Mouse (Mus musculus) kidney, postnatal 25 days (tissue): ENCODE measurements around the gene Amh.

Source experiments
- DNase-seq, 2 experiments: peaks; one replicate each; pipeline ENCODE4 v3.0.0; 2021; ENCODE audit warnings: mixed read lengths in 2 of 2

Amh gene

DNA sequence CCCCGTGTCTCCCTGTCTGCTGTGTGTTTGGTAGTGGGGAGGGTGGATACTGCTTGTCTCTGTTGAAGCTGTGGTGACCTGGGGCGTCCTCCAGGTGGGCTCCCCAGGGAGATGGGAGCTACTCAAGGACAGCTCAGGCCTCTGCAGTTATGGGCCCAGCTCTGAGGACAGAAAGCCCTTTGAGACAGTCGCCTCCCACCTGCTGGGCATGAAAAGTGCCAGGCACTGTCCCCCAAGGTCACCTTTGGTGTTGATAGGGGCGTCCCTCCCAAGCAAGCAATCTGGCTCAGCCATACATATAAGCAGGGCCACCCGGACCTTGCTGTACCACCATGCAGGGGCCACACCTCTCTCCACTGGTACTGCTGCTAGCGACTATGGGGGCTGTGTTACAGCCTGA lies at the start of gene Amh:
Gene Amh, plus strand, starts transcription at position 328 of the 400 bp plus-strand sequence.
- no peak for DNase-seq

DNA sequence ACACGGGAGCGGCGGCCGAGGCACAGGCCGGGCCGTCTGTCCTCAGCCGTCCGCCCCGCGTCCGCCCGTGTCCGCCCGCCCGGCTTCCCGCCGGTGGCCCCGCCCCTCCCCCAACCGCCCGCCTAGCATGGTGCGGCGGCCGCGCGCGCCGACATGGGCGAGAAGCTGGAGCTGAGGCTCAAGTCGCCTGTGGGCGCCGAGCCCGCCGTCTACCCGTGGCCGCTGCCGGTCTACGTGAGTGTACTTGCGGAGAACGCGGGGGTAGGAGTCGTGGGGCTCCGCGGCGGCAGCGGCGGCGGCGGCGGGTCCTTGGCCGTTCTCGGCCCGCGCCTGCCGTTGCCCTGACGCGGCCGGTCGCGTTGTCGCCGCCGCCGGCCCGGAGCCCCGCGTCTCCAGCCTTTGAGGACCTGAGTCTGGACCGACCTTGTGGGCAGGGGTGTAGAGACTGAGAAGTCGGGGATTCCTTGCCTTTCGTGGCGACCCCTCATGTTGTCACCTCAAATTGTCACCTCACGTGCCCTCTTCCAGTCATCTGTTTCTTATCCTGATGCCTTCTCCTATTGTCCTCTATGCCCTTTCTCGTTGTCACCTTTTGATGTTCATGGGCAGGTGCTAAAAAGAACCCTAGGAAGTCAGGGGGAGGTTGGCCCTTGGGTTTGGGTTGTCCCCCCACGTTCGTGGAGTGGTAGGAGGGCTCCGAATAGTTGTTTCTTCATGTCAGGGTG lies 49.6 kb upstream of the Amh start:
- DNase-seq, result no peak

DNA sequence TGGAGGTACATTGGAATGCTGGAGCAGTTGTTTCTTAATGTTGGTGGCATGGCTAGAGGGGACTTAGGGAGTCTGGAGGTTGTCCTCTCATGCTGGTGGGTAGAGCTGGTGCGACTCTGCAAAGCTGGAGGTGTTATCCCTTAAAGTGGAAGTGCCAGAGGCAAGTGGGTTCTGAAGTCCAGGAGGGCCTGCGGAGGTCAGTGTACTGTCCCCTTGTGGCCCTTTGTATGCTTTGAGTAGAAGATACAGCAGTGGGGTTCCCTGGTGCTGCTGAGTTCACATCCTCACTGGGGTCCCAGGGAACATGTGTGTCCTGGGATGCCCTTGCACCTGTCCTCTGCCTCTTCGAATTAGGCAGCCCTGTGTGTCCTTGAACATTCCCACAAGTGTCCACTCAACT lies 48.9 kb upstream of the Amh start:
- peak; percentile 15 to 54 for DNase-seq

DNA sequence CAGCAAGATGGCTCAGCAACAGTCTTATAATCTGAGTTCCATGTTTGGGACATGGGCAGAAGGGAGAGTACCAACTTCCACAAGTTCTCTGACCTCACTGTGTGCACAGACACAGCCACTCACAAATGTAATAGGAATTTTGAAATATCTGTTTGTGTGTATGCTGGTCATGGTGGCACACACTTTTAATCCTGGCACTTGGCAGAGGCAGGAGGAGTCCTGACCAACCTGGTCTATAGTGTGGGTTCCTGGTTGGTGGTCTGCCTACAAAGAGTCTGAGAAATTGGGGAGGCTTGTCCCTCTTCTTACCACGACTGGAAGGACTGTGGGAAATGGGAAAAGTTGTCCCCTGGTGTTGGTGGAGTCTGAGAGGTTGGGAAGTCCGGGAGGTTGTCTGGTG lies 48.5 kb upstream of the Amh start:
- no peak for DNase-seq

DNA sequence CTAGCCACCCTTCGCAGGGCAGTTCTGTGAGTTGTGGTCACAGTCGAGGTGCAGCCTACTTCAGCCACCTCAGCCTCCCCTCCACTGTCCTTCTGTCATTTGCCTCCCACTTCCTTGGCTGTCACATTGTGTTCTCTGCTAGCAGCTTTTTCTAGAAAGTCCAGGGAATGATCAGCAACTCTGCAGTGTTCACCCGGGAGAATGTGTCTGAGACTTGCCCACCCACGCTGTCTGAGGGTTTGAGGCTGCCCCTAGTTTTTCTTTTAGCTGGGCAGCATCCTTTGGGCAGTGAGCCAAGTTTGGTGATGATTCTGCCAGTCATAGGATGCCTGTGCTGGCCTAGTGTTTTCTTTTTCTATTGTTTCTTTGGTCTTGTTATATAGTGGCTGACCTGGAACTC lies 48.1 kb upstream of the Amh start:
- no peak for DNase-seq

DNA sequence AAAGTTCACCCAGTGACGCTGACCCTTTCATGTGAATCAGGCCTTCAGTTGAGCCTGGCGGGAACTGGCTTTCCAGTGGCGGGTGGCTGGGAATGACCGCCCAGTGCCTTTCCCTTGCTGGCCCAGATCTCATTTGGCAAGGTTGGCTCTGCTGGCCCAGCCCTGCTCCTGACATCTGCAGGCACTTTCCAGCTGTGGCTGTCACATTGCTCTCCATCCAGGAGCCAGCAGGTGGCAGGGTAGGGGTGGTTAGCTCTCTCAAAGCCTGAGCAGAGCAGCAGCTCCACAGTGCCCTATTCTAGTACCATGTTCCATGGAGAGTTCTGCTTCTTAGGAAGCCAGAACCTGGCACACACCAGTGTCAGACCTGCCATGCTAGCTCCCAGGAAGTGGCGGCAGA lies 47.3 kb upstream of the Amh start:
- peak; percentile 86 to 93 for DNase-seq

DNA sequence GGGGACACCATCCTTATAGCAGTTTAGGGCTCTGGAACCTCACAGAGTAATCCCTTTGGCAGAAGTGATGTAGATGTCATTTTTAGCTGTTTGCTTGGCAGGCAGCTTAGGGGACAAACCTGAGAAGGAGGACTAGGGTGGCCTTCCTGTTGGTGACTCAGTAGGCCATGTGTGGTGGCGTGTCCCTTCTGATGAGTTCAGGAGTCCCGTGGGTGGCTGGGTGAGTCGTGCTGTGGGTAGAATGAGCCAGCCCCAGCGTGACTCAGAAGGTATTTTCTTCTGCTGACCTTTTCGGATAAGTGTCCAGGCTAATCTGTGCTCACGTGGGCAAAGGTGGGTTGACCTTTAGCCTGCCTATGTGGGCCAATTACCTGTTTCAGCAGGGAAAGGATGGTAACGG lies 46.4 kb upstream of the Amh start:
- DNase-seq, result no peak

DNA sequence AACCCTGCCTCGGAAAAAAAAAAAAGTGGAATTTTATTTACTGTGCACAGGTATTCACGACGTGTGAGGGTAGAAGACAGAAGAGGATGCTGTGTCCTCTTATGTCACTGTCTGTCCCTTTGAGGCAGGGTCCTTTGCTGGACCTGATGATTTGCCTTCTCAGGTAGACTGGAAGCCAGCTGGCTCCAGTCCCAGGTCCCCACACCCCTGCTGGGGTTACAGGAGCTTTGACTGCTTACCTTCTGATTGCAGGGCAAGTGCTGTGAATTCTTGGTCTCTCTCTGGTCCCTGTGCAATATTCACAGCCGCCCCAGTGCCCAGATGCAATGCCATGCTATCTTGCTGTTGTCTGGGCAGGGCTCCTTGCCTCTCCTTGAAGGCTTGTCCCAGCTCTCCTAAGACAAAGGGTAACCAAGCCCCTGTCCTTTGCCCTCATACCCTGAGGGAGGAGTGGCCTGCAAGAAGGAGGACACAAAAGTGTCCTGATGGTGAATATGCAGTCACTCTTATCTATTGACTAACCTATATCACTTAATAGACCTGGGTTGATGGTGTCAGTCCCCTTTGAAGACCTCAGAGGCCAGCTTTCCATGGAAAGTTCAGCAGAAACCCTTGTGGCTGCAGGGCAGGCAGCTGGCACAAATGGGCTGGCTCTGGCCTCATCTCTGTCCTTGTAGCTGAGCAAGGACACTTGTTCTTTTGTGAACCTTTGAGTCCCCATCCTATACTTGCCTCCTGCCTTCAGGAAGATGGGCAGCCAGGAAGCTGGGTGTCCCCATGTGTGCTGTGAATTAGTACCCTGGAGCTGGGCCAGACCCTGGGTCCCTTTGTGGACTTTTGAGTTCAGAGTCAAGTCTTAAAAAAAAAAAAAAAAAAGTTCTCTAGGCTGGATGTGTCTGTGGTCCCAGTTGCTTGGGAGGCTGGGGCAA lies 44.2 kb upstream of the Amh start:
- peak; percentile 70 to 72 for DNase-seq

DNA sequence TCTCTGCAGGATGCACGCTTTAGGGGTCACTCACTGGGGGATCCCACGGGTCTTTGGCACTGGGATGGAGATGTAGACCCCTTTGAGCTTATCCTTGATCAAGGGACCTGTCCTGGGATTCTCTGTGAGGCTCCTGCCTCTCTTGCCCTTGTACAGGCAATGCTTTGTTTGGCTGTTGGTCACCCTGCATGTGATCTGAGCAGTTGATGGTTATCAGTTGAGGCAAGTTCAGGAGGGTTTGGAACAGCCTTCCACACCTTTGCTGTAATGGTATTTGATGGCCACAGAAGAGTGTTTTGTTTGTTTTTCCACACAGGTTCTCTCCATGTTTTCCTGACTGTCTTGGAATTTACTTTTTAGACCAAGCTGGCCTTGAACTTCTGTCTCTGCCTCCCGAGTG lies 43.2 kb upstream of the Amh start:
- no peak for DNase-seq

DNA sequence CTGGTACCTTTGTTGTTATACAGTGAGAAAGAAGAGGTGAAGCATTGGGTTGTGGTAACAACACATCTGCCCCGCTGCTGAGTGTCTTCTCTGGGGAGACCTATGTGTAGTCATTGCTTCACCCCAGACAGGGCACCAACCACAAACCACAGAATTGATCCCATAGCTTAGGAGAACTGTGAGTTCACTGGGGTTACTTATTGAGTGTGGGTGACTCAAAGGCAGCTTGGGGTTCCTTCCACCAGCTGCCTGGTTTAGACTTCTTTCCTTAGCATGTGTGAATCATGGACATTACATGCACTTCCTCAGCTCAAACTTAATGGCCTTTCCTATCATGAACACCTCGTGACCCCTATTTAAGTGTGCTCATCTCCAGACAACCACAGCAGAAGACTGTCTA lies 41.5 kb upstream of the Amh start:
- DNase-seq, result no peak

DNA sequence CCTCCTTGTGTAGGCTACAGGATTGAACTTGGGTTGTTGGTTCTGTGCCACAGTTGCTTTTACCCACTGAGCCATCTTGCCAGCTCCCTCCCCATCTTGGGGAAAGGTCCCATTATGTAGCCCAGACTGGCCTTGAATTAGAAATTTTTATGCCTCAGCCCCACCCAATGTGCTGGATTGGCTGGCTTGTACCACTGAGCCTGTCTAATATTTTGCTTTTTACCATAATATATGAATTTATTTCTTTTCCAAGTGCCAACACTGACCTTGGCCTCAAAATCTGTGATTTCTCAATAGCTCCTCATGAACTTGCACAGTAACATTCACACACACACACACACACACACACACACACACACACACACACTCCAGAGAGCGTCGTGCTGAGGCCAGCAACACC lies 39.3 kb upstream of the Amh start:
- DNase-seq, result no peak

DNA sequence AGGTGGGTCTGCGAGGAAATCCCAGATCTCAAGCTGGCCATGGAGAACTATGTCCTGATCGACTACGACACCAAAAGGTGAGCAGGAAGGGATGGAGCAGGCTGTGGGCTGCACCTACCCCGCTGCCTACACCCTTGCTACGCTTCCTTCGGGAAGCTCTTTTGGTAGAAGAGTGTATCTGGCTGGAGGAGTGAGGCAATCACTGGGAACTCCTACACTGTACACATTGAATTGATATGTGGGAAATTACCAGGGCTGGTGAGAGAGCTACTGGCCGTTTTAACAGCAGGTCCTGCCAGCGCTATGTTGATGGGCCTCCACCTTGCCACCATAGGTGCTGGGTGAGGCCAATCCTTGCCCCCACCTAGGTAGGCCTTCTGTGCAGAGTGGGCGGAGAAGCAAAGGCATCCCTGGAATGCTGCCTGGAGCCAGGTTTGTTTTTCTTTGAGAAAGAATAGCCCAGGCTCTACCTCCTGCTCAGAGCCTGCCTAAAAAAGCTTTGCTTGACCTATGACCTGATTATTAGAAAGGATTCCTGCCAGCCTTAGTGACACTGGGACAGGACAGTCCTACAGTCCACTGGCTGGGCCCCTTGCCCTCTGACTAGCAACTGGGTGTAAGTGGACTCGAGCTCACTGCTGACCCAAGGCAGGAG lies 38.8 kb upstream of the Amh start:
- DNase-seq, result peak; percentile 56 to 64

DNA sequence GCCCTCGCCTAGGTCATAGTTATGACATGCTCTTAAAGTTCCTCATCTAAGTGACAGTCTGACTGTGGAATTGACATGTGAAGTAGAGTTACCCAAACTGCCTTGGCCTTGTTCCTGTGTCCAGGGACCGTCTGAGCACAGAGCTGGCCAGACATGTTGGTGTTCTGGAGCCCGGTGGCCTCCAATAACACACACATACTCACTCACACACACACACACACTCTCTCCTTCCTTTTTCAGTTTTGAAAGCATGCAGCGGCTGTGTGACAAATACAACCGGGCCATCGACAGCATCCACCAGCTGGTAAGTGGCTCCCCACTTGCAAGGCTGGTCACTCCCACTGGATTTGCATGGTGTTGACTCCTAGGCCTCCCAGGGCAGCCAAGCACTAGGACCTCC lies 36.7 kb upstream of the Amh start:
- no peak for DNase-seq

DNA sequence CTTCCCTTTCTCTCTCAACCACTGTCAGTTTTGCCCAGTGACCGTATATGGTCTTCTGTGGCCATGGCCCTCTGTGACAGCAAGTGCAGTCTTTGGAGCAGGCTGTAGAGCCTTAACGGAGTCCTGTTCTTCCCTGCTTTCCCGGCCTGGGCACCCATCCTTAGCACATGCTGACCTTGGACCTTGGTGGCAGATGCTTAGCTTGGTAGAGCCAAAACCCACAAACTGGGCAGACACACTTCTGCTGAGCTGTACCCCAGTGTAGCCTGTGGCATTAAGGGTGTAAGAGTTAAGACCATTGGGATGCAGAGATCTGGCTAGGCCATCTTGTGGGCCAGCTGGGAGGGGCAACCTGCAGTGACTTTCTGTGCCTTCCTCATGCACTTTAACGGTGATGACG lies 31.2 kb upstream of the Amh start:
- no peak for DNase-seq

DNA sequence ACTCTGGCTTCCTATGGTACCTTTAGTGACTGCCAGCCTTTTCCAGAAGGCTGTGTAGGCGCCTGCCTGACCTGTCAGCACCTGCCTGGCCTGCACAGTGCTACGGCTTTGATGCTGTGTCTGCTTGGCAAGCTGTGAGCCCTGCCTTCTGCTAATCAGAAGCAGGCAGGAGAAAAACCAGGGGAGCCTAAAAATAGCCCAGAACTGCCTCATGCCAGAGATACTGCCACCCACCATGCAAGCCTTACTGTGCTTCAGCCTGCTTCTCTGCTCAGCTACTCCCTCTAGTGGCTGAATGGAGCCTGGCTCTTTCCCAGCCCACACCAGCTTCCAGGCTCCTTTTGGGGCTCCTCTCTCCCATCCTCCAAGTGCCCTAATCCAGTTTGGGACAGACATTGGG lies 30.5 kb upstream of the Amh start:
- peak; percentile 80 to 82 for DNase-seq

DNA sequence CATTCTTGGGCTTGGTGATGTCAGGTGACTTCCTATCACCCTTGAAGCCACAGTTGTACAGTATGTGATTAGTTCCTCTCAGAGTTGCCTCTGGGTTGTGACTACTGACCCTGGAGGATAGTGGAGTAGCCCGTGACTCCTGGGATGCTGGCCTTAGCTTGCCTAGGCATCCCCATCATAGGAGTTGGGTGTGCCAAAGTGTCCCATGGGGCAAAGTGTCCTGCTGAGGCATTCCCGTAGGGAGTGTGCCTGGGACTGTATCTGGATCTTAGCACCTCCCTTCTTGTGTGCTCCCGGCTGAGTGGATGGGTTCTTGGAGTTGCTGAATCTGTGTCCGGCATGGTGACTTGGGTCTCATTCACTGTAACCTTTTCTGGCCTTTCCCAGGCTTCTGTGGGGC lies 30.1 kb upstream of the Amh start:
- DNase-seq, result no peak

DNA sequence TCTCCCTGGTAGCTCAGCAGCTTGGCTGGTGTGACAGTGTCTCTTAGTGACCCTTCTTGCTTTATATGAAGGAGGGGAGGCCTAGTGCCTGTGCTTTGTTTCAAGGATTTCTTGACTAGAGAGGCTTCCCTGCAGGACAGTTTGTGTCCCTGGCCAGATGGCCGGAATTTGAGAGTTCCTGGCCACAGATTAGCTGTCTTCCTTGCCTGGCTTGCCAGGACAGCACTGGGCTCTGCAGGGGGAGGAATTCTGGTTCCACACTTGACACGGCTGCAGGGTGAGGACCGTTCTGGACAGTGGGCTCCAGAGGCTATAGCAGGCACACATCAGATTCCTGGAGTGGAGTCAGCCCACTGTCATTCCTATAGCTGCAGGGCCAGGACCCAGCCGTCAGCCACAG lies 29.3 kb upstream of the Amh start:
- no peak for DNase-seq

DNA sequence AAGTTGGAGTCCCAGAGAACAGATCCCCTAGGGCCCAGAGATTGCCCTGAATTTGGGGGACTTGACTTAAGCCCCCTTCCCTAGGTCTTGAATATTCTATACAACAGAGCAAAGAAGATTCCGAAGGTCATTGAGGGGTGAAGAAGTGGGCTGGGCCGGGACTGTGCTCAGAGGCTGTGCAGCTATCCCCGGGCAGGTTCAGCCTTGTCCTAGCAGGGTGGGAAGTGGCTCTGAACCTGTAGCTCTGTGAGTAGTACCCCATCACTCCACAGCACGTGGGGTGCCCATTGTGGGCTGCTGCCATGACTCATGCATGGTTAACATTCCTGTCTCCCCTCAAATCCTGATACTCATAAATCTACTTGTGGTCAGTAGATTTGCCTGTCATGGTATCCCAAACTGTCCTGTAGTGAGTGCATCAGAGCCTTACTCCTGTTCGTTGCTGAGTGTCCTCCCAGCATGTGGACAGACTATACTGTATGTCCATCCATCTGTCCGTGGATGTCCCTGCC lies 28.6 kb upstream of the Amh start:
- DNase-seq, result no peak

DNA sequence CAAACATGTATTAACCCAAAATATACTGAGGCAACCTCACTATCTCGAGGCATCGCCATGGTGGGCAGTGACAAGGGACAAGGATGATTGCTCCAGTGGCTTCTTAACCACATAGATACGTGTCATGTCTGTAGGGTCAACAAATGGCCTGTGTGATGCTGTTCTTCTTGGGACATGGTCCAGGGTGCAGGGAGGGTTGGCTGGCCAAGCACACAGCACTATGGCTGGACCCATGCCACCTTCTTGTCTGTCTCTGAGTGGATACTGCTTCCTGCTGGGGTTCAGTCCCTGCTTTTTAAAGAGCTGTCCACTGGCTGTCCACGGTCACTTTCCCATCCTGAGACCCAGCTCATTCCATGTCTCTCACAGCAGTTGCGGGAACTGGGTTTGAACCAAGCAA lies 27.9 kb upstream of the Amh start:
- DNase-seq, result no peak

DNA sequence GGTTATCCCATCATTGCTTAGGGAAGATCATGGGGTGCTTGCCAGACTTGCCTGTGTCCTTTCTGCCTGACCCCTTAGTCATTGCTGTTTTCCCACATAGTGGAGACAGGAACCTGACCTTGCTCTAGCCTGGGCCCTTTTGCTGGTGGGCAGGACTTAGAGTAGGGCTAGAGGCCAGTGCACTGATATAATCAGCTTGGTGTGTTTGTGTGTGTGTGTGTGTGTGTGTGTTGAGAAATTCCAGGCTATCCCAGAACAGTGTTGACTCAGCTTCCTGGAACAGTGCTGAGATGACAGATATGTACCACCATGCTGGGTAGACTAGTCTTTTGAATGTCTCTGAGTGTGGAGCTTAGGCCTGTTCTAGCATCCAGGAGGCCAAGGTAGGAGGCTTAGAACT lies 25.5 kb upstream of the Amh start:
- DNase-seq, result no peak

DNA sequence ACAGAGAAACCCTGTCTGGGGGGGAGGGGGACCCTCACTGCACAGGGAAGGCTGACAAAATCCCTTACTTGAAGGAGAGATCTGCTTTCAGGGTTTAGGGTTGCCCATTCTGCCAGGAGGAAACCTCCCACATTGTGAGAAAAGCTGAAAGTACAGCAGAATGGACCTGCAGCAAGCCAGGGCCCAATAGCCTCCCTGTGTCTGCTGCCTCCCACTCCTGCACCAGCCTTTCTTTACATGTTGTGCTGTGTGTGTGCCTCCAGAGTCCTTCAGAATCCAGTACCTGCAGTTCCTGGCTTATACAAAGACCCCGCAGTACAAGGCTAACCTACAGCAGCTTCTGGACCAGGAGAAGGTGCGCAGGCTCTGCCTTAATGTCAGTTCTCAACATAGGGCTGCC lies 20.7 kb upstream of the Amh start:
- DNase-seq, result no peak

DNA sequence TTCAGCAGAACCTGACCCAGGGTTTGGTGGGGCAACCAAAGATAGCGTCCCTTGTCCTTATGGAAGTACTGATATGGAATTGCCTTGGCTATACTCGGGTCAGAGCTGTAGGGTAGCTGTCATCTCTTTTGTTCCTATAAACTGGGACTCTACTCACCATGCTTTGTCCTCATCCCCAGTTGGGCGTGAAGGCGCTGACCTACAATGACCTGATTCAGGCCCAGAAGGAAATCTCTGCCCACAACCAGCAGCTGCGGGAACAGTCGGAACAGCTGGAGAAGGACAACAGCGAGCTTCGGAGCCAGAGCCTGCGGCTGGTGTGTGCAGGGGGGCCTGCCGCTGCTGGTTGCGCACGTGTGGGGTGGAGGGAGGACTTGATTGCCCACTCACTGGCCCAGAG lies 20.2 kb upstream of the Amh start:
- DNase-seq, result no peak

DNA sequence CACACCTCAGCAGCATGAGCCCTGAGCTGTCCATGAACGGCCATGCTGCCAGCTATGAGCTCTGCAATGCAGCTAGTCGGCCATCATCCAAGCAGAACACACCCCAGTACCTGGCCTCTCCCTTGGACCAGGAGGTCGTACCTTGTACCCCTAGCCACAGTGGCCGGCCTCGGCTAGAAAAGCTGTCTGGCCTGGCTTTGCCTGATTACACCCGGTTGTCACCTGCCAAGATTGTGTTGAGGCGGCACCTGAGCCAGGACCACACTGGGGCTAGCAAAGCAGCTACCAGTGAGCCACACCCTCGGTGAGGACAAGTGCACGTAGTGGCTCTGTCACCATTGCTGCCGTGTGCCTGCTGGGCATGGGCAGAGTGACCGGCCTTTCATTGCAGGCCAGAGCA lies 19.1 kb upstream of the Amh start:
- no peak for DNase-seq

DNA sequence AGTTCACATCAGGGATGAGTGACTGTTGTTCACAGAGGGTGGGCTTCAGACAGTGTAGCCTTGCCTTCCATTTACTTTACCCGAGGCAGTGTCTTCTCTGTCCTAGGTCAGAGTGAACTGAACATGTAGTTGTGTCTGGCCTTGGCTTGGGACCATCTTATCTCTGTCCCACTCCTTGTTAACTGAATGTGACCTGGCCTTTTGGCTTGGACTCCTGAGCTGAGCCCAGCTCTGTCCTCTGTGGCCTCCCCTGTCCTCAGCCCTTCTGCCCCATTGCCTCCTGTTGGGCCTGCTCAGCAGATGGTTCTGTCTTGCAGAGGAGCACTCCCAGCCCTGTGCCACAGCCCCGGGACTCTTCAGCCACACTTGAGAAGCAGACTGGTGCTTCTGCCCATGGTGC lies 17.5 kb upstream of the Amh start:
- DNase-seq, result no peak
